Mouse (Mus musculus): Measurements from ENCODE around the gene Abca8b.
"Not testable (repeated sequence)": the region's sequence is repeated elsewhere in the genome, so short reads cannot be mapped to it uniquely, and the experiment has no call there.

Abca8b gene

GRCm38 (mm10) chr11:109995624-109996023 is at the start of gene Abca8b:
Abca8b (minus strand) TSS chr11:109995845.
- DNase-seq (ENCODE audit: low spot score in 2 of 2), result peak; percentile 85 to 91

GRCm38 (mm10) chr11:110037795-110038194 is 42.1 kb upstream of the Abca8b start:
- no peak for DNase-seq (ENCODE audit: low spot score in 2 of 2)

- DNase-seq (ENCODE audit: low spot score in 2 of 2), result no peak
Measured at GRCm38 (mm10) chr11:110028913-110029695, 33.5 kb upstream of the Abca8b start.

- DNase-seq (ENCODE audit: low spot score in 2 of 2), result no peak
Measured at GRCm38 (mm10) chr11:110010836-110011546, 15.3 kb upstream of the Abca8b start.

- peak; percentile 43 to 45 for DNase-seq (ENCODE audit: low spot score in 2 of 2)
Measured at GRCm38 (mm10) chr11:109995013-109995412, 632 bp downstream of the Abca8b start.

GRCm38 (mm10) chr11:109994014-109994413 is 1.6 kb downstream of the Abca8b start:
- DNase-seq (ENCODE audit: low spot score in 2 of 2), result no peak

- DNase-seq (ENCODE audit: low spot score in 2 of 2), result no peak
Measured at GRCm38 (mm10) chr11:109991270-109991669, 4.4 kb downstream of the Abca8b start.

GRCm38 (mm10) chr11:109990256-109990655 is 5.4 kb downstream of the Abca8b start:
- DNase-seq (ENCODE audit: low spot score in 2 of 2), result no peak

- no peak for DNase-seq (ENCODE audit: low spot score in 2 of 2)
Measured at GRCm38 (mm10) chr11:109988164-109988563, 7.5 kb downstream of the Abca8b start.

- not testable (repeated sequence) for DNase-seq (ENCODE audit: low spot score in 2 of 2)
Measured at GRCm38 (mm10) chr11:109987460-109988072, 8.1 kb downstream of the Abca8b start.

GRCm38 (mm10) chr11:109981872-109982271 is 13.8 kb downstream of the Abca8b start:
- DNase-seq (ENCODE audit: low spot score in 2 of 2), result no peak

GRCm38 (mm10) chr11:109970521-109970920 is 25.1 kb downstream of the Abca8b start:
- DNase-seq (ENCODE audit: low spot score in 2 of 2), result no peak

GRCm38 (mm10) chr11:109961495-109962492 is 33.9 kb downstream of the Abca8b start:
- no peak for DNase-seq (ENCODE audit: low spot score in 2 of 2)

GRCm38 (mm10) chr11:109955185-109955584 is 40.5 kb downstream of the Abca8b start:
- no peak for DNase-seq (ENCODE audit: low spot score in 2 of 2)

GRCm38 (mm10) chr11:109936915-109937314 is 58.7 kb downstream of the Abca8b start:
- DNase-seq (ENCODE audit: low spot score in 2 of 2), result no peak

GRCm38 (mm10) chr11:109933207-109933606 is 62.4 kb downstream of the Abca8b start:
- DNase-seq (ENCODE audit: low spot score in 2 of 2), result not testable (repeated sequence)

GRCm38 (mm10) chr11:109928489-109928888 is 67.2 kb downstream of the Abca8b start:
- DNase-seq (ENCODE audit: low spot score in 2 of 2), result no peak

- DNase-seq (ENCODE audit: low spot score in 2 of 2), result no peak
Measured at GRCm38 (mm10) chr11:109926718-109927680, 68.6 kb downstream of the Abca8b start.

- DNase-seq (ENCODE audit: low spot score in 2 of 2), result no peak
Measured at GRCm38 (mm10) chr11:109922236-109922635, 73.4 kb downstream of the Abca8b start.

- DNase-seq (ENCODE audit: low spot score in 2 of 2), result no peak
Measured at GRCm38 (mm10) chr11:109919480-109919879, 76.2 kb downstream of the Abca8b start.

Data from frontal cortex, postnatal 36 days (tissue).